Mouse (Mus musculus) layer of hippocampus, adult 8-10 months (tissue): Measurements from ENCODE around the gene Slc35e3. TPM values are rescaled to one million over a fixed set of nuclear protein-coding genes. Genes with fewer than 3 reads are reported as not detected.
"Not testable (repeated sequence)": the region's sequence is repeated elsewhere in the genome, so short reads cannot be mapped to it uniquely, and the experiment has no call there.

Experiments used
- DNase-seq, 2 experiments: peaks; one replicate each; pipeline ENCODE4 v3.0.0; 2022; ENCODE audit warnings: low spot score in 2 of 2
- total RNA-seq, 4 experiments: library from RNA; stranded (reverse); gene quantifications; 2 replicates each; pipeline ENCODE4 v1.2.4; 2022

Gene Slc35e3
- total RNA-seq, 4 experiments from 2014 or later: 29.7 to 33.1 (median 31.9) TPM

- not testable (repeated sequence) for DNase-seq
Measured at GRCm38 (mm10) chr10:117715654-117716053, 30.5 kb downstream of the Slc35e3 start.

- no peak for DNase-seq
Measured at GRCm38 (mm10) chr10:117714928-117715500, 31.2 kb downstream of the Slc35e3 start.

- DNase-seq: no peak
Measured at GRCm38 (mm10) chr10:117714048-117714545, 32.1 kb downstream of the Slc35e3 start.

GRCm38 (mm10) chr10:117713466-117713865 lies 32.7 kb downstream of the Slc35e3 start:
- no peak for DNase-seq

- no peak for DNase-seq
Measured at GRCm38 (mm10) chr10:117712871-117713270, 33.3 kb downstream of the Slc35e3 start.

GRCm38 (mm10) chr10:117712191-117712754 lies 33.9 kb downstream of the Slc35e3 start:
- DNase-seq: no peak

- DNase-seq: no peak
Measured at GRCm38 (mm10) chr10:117711408-117711807, 34.8 kb downstream of the Slc35e3 start.

GRCm38 (mm10) chr10:117710604-117711141 lies 35.5 kb downstream of the Slc35e3 start, which contains the start of gene Mdm2:
Gene Mdm2 (minus strand): TSS chr10:117710758.
- peak; percentile 87 to 97 for DNase-seq

- peak; percentile 50 to 55 for DNase-seq
Measured at GRCm38 (mm10) chr10:117709930-117710603, 36.1 kb downstream of the Slc35e3 start.

GRCm38 (mm10) chr10:117709326-117709830 lies 36.8 kb downstream of the Slc35e3 start:
- DNase-seq: no peak

GRCm38 (mm10) chr10:117708856-117709255 lies 37.3 kb downstream of the Slc35e3 start:
- DNase-seq: no peak

GRCm38 (mm10) chr10:117708376-117708775 lies 37.8 kb downstream of the Slc35e3 start:
- DNase-seq: no peak

GRCm38 (mm10) chr10:117707114-117707838 lies 38.9 kb downstream of the Slc35e3 start:
- DNase-seq: no peak

GRCm38 (mm10) chr10:117706440-117706839 lies 39.7 kb downstream of the Slc35e3 start:
- DNase-seq: no peak

- no peak for DNase-seq
Measured at GRCm38 (mm10) chr10:117705806-117706205, 40.4 kb downstream of the Slc35e3 start.

- no peak for DNase-seq
Measured at GRCm38 (mm10) chr10:117704964-117705335, 41.2 kb downstream of the Slc35e3 start.

- DNase-seq: not testable (repeated sequence)
Measured at GRCm38 (mm10) chr10:117704314-117704963, 41.7 kb downstream of the Slc35e3 start.

- DNase-seq: no peak
Measured at GRCm38 (mm10) chr10:117703506-117703905, 42.7 kb downstream of the Slc35e3 start.

GRCm38 (mm10) chr10:117702024-117702833 lies 43.9 kb downstream of the Slc35e3 start:
- no peak for DNase-seq
